Mouse (Mus musculus): Measurements from ENCODE around the gene Aspdh.

Gene Aspdh

GRCm38 (mm10) chr7:44498922-44499321, 33.7 kb downstream of the Aspdh start:
- no peak for DNase-seq (ENCODE audit: low read depth)

- no peak for DNase-seq (ENCODE audit: low read depth)
Observed at GRCm38 (mm10) chr7:44500046-44500445, 34.9 kb downstream of the Aspdh start.

DNA sequence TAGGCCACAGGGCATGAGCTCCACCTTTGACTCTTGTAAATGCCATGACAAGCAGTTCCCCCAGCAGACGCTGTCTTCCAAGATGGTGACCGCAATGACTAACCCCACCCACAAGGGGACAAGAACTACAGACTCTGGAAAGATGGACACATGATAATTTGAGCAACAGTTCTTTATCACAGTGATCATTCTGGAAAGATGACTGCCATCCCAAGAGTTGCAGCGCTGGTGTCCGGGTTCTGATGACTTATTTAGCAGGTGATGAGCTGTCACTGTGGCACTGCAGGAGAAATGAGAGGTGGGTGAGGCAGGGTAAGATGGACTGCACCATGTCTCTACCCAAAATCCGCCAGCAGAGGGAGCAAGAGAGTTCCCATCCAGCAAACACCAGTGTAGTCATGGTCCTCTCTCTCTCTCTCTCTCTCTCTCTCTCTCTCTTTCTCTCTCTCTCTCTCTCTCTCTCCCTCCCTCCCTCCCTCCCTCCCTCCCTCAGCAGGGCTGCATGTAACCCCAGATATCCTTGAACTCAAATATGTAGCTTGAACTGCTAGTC, 36.4 kb downstream of the Aspdh start:
- DNase-seq (ENCODE audit: low read depth) = peak; percentile 75

- DNase-seq (ENCODE audit: low read depth) = no peak
Observed at GRCm38 (mm10) chr7:44507491-44507890, 42.3 kb downstream of the Aspdh start.
